Mouse (Mus musculus) spleen, adult 18-20 months (tissue): ENCODE measurements at regions not wholly inside any gene's neighbourhood (a gene's known extent, or its start where the extent isn't known, plus 50 kb on each side); places are given as distances from the start of the nearest gene placed in this dataset.

Experiments used
- DNase-seq, 2 experiments: peaks; one replicate each; pipeline ENCODE4 v3.0.0; 2022; ENCODE audit warnings: mixed read lengths in 2 of 2

DNA sequence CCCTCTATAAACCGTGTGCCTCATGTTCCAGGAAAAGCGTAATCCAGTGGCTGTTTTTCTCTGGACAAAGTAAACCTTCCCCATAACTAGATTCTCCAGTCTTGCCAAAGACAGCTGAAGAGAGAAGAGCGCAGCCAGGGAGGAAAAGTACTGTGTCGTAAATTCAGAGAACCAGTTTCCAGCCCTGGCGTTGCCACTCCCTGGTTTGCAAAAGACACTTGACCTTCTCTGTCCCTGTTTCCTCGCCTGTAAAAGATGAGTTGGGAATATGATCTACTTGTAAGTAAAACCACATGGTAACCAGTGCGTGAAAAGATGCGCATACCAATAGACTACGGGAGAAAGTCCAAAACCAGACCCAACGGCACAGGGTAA lies 160.1 kb upstream of the Paip1 start:
- DNase-seq = no peak

DNA sequence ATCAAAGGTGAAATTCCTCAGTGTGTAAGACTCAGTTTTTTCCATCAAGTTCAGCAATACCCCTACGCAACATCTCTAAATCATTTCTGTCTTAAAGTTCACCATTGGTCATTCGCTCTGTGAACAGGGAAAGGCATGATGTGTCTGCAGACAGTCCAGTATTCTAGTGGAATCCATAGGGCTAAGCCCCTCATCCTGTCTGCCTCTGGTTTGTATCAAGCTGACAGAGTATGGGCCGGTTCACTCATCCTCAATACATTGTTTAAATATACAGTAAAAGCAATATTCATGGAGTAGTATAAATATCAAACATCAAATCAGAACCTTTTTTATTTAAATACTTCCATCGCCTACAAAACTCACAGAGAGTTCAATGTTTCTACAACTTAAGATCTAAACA lies 152.9 kb upstream of the Paip1 start:
- DNase-seq = no peak

DNA sequence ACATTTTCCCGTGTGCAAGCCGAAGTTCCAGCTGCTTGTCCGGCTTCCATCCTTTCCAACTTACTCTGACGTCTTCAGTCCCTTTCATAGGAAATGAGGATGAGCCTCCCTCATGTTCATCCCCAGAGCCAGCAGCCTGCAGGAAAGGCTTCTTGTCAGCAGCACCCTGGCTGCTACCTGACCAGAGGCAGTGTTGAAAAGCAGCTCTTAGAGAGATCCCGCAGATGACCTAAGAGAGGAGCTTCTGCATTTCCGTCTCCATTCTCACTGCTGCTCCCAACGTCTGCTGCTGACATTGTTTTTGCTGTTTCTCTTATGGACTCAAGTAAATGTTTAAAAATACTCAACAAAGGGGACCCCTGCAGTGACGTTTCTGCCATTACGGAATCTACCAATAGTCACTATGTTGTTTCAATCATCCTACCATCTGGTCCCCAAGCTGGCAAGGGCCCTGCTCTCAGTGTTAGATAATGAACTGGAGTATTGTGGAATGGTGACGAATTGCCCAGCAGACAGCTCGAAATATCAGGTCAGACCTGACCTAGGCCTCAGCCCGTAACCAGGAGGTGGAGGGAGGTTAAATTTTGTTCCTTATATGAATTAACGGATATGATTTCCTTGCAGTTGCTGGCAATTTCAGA lies 151.0 kb upstream of the Paip1 start:
- DNase-seq = no peak

DNA sequence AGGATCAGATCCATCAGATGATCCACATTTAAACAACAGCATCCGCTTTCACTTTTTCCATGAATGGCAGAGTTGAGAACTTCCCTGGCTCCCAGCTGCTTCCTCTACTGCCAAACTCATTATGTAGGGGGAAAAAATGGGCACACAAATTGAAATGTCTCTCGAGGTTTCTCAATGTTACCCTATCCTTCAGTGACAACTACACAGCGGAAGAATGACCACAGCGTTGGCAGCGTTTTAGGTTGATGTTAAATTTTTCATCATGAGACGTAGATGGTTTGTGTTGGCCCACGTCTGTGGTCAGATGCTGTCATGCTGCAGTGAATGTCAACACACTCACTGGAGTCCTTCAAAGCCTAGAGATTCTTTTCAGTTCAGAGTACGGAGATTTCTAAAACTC lies 149.0 kb upstream of the Paip1 start:
- no peak for DNase-seq

DNA sequence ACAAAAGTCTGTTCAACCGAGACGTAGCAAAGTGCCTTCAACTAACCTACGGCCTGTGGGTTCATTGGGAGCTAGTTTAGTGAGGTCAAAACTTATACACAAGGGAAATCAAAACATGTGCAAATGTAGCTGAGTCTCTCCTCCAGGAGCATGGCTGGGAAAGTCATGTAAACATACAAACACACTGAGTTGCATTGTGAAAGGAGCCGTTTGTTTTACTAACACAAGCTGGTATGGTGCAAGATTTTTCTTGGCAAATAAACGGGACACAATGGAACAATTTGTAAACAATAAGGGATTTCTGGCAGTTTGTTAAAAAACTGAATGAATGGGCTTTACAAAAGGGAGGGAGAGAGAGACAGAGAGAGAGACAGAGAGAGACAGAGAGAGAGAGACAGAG lies 147.8 kb upstream of the Paip1 start:
- no peak for DNase-seq

DNA sequence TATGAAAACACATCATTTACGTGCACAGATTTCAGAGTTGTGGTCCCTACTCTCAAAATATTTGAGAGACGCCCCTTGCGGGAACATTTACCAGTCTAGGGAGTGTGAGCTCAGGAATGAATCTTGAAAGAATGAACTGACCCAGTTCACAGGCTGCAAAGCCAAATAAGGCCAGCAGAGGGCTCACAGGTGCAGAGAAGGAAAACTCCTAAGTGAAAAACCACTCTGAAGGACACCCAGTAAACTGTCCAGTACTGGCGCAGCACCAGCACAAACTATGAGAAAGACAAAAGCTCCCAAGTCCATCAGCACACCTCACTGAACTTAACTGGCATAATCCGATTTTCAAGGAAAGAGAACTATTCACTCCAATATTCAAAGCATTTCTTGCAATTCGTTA lies 145.0 kb upstream of the Paip1 start:
- peak in 1 of 2 experiments; percentile 36 for DNase-seq

DNA sequence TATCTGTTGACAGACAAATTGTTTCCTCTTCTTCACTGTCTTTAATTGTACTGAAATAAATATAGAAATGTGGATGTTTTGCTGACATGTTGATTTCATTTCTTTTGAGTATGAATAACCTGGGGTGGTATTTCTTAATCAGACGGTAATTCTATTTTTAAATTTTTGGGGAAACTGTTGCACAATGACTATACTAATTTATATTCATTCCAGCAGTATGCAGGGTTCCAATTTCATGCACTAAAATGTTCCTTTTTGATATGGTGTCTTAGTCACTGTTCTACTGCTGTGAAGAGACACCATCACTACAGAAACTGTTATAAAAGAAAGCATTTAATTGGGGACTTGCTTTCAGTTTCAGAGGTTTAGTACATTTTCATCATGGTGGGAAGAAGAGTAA lies 119.2 kb upstream of the Paip1 start:
- no peak for DNase-seq

DNA sequence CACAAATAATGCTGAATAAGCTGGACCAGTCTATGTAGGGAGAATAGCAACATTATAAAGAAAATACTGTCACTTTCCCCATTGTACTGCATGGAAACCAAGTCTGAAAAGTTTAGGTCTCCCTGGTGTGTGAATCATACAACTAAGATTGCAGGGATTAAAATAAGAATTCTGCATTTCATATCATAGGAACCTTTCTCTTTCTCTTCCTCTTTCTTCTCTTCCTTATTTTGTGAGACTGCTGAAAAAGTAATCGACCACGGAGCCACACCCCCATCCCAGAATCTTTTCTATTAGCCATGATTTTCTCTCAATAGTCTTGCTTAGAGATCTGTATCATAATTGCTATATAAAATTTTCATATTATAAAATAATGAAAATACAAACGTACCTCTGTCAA lies 118.4 kb upstream of the Paip1 start:
- no peak for DNase-seq

DNA sequence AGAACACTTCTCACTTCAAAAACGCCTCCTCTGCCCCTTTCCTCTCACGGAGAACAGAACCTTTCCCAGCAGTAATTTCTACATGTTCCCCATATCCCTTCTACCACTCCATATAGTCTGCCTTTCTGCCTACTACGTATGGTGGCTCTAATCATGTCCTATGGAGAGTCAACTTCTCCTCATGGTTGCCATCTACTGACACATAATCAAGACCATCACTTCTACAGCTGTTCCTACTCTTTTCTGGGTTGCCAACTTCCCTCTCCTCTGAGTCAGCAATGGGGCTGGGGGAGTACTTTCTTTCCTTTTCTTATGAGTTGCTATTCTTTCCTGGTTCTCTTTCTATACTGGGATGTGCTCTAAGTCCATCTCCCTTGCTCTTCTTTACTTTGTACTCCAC lies 114.0 kb upstream of the Paip1 start:
- no peak for DNase-seq

DNA sequence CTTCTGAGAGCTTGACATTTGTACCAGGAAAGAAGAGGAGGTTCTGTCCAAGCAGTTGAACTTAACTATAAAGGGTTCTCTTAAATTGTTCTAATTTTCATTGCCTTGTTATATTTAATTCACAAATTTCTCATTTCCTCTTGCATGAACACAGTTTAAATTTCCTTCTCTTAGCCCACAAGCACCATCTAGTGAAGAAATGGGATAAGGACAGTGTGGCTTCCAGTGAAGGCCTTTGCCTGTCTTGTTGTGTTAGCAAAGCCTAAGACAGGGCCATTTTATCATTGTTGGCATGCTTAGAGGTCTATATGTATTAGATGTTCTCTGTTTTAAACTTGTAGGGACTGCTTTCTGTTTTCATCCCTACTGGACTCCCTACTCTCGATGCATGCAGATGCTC lies 110.0 kb upstream of the Paip1 start:
- no peak for DNase-seq

DNA sequence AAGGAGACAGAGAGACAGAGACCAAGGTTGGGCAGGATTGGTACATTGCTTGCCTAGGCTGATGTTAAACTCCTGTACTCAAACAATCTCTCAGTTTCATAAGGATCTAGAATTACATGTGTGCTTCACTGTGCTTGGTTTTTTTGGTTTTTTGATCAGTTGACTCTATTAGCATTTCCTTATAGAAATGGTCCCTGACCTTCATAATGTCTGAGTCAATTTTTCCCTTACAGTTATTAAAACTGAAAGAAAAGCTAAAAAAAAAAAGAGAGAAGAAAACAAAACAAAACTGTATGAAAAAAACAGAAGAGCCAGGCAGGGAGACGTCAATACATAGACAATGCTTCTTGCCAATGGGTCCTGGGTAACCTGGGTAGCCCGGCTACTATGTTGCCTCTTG lies 102.9 kb upstream of the Paip1 start:
- no peak for DNase-seq

DNA sequence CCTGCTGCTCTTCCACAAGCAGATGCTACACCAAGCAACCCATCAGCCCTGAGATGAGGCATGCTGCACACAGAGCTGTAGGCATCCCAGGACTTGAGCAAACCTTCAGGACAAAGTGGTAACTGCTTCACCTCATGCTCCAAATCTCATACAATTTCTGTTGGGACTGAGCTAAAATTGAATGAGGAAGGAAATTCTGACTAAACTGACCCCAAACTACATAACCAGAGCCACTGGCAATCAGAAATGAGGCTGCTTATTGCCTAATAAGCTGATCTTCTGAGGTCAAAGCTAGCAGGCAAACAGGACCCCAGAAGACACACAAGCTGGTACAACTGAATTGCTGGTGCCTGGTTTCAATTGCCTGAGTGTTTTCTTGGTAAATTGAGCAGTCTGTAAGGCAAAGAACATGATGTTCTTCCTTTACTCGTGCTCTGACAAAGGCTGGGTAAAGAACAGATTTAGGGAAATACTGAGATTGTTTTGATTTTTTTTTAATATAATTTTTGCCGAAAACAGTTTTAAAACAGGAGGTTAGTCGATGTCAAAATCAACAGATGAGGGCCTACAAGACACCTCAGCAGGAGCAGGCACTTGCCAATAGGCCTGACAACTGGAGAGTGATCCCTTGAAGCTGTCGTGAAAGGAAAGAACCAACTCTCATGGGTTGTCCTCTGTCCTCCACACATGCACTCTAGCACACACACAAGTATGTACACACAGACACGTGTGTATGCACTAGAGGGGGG lies 101.3 kb upstream of the Paip1 start:
- no peak for DNase-seq

DNA sequence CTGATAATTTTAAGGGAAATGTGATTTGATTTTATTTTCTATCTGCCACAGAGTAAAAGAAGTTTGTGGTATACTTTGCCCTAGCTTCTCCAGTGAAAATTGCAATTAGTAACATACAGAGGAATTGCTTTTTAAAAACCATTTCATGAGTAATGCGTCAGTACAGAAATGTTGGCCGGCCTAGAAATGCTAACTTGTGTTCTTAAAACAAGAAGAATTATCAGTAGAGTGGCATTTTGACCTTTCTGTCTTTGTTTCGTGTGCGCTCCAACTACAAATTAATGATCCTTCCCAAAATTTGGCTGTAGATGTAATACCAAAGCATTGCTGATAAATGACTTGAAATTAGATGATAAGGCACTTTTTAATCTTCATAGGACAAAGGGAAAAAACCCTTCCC lies 99.7 kb upstream of the Paip1 start:
- DNase-seq = no peak

DNA sequence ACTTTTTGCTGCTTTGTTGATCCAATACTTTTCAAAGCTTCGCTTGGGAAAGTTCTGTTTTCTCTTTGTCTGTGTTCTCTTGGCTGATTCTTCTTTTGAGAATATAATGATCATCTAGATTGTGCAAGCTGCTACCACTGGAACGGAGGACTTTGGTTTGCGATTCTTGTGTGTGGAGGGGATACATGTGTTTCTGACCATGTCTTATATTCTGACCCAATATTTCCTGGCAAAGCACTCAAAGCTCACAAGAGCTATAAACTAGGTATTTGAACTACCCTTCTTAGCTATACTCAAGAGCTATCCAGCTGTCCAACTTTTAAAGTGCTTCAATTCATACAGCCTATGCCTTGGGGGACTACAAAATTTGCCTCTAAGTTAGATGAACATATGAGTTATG lies 96.6 kb upstream of the Paip1 start:
- no peak for DNase-seq

DNA sequence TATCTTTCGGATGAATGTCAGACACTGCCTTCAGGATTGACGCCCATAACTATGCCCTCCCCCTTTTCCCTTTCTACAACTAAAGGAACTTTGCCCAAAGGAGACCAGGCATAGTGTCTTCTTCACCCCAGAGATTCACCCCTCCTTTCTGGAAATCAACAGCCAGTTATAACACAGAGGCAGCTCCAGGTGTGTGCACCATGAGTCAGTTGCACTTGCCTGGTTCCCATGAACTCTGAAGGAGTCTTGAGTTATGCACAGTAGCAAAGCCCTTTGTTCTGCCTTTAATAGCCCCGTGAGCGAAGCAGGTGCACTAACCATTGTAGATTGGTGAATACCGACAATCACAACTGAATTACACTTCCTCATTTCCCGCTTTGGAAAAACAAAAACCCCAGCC lies 94.5 kb upstream of the Paip1 start:
- no peak for DNase-seq

DNA sequence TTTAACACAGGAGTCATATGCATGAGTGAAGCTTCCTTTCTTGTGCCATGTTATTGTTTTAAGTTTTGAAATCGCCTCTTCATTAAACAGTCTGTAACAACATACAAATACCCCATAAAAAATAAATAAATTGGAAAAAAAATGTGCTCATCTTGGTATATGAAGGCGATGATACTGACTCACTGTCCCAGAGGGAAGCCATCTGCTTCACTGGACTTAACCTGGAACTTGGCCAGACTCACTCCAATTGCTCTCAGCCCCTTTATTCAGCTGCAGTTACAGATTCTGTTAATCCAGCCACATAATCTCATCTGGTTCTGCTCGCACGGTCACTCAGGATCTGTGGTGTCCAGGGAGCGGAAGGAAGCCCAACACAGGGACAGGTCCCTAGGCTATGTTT lies 90.5 kb upstream of the Paip1 start:
- DNase-seq = no peak

DNA sequence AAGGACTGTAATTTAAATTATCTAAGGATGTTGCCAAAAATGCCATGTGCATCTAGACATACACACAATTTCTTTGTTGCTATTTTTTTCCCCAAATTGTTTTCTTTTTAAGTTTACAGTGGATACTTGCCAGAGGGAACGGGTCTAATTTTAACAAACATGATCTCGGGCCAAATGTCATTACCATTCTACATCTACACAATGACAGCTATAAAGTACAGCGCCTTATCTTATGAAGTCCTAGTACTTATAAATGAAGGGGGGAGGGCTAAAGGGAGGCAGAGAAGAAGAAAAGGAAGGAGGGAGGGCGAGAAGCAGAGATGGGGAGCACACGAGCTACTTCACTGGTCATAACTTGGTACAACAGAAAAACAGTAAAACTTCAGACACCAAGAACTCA lies 89.4 kb upstream of the Paip1 start:
- DNase-seq = no peak

DNA sequence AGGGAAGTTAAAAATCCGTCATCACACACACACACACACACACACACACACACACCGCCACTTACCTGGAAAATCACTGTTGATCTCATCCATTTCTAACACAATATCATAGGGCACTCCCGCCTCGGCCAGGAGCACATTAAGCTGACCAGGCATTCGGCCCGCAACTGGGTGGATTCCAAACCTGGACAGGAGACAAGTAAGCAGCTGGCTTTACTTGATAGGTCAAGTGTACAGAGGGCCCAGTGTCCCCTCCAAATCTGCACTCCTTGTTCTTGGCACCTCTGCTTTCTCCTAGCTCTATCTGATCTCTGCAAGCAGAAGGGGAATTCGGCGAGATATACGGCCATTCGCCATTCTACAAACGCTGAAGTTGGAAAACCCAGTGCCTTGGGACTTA lies 88.6 kb upstream of the Paip1 start:
- DNase-seq = no peak

DNA sequence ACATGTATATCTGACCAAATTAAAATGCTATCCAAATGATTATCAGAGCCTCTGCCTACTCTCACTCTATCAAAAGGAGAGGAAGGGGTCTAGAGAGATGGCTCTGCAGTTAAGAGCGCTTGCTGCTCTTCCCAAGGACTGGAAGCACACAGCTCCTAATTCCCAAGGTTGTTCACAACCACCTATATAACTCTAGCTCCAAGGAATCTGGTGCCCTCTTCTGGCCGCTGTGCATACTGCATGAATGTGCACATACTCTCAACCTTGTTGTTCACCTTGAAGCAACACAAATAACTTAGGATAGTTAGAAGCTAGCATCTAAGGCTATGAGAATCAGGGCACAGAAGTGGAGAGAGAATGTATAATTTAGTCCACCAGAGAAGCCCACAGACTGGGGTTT lies 86.6 kb upstream of the Paip1 start:
- peak in 1 of 2 experiments; percentile 20 for DNase-seq

DNA sequence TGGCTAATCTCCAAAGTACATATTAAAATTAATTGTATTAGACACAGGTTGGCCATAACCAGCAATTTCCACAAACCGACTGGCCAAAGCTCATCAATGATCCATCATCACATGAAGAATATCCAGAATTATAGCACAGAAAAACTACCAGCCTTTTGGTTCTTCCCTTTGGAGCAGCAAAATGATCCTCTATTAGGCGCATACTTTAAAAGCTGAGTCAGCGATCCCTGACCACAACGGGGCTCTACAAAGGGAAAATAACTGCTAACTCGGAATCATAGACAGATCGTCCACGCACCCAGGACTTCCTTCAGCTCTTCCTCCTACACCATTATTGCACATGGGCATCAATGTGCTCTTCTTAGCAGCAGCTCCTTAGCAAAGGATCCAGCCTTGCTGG lies 85.6 kb upstream of the Paip1 start:
- no peak for DNase-seq

DNA sequence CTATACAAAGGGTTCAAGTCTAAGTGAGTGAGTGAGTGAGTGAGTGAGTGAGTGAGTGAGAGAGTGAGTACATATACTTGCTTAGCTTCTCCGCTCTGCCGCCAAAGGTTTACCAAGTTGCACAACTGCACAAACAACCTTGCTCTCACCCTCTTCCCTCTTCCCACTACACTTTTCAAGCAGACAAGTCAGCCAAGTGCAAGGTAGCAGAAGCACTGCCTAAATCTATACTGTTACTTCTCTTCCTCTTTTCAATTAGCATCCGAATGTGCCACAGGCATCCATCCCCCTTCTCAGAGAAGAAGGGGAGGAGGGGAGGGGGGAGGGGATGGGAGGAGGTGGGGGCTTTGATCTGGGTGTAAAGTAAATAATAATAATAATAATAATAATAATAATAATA lies 80.4 kb upstream of the Paip1 start:
- no peak for DNase-seq

DNA sequence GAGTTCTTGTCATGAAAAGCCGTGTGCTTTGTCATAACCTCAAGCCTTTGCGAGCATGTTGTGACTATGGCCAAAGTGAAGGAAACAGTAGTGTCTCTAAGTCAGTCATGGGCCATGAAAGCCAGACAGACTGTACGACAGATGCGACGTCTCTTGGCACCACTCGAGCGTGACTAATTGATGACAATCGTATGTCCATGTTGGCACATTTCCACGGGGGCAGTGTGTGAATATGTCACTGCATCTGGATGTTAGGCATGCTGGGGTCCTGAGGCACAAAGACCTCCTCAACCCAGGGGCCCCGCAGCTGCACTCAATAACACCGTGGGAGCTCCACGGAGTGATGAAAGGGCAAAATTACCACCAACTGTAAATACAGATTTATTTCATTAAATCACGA lies 77.1 kb upstream of the Paip1 start:
- DNase-seq = no peak

DNA sequence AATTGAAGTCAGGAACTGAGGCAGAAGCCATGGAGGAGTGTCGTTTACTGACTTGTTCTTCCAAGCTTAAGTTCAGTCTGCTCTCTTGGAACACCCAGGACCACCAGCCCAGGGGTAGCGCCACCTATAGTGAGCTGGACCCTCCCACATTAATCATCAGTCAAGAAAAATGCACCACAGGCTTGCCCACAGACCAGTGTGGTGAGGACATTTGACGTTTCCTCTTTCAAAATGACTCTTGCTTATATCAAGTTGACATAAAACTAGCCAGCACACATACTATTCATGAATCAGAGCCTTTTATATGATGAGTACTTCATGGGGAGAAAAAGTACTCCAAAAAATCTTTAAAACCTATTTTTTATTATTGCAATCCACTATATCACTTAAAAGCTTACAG lies 69.7 kb upstream of the Paip1 start:
- no peak for DNase-seq

DNA sequence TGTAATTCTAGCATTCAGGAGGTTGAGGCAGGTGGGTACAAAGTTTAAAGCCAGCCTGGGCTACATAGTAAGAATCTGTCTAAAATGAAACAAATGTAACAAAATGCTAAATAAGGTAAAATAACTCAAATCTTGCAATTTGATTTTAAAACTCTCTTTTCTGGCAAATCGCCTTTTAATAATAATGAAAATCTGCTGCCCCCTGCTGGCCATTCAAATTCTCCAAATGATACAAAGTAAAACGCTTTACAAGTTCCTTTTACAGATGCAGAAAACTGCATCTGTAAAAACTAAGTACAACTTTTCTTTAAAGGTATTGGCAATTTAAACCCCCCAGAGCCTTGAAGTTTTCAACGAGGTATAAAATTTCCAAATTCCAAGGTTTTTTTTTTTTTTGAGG lies 65.0 kb upstream of the Paip1 start:
- peak in 1 of 2 experiments; percentile 37 for DNase-seq

DNA sequence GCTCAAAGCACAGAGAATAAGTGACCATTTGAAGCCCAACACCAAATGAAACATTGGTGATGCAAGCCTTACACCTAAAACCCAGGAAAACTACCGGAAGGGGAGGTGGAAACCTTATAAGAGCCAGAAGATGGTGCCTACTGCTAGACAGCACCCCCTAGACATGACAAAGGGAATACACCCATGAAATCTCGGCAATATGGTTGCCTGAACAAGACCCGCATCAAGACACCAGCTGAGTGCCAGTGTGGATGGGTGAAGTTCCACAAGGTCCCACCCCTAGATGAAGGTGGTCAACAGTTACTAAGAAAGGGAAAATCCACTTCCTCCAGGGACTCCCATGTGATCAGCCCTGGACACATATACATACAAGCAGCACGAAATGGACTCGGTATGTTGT lies 64.2 kb upstream of the Paip1 start:
- no peak for DNase-seq
